Mouse (Mus musculus): ENCODE results near the gene Ggta1. TPM values are rescaled to one million over a fixed set of nuclear protein-coding genes. Genes with fewer than 3 reads are reported as not detected.

Ggta1 gene
- total and polyA plus RNA-seq, 3 experiments: 40.5 to 55.8 (median 46.9) TPM

GRCm38 (mm10) chr2:35377600-35377999, 85.4 kb downstream of the Ggta1 start:
- in situ Hi-C loops (cut with MboI; ENCODE audit: low pct_ligation_motif_present, low pct_unique_long_range_greater_than_20kb, low sequenced_read_pairs) (loop anchor here (10.0 kb wide), 1 partner anchor 163 kb away; no protein-coding TSS in a partner anchor), dilution Hi-C loops (cut with MboI; ENCODE audit: extremely low pct_ligation_motif_present, extremely low pct_unique_long_range_greater_than_20kb, low sequenced_read_pairs) (no loop called here)
- DNase-seq (ENCODE audit: extremely low read depth): no peak
- no peak overlapping the region for H3K4me3 ChIP-seq (replicated peaks in 1 of 3; ENCODE audit: low read depth in 2 of 3, low read length in 2 of 3, poor library complexity in 1 of 3)
- H3K9me3 ChIP-seq (replicated peaks; ENCODE audit: low read length): no peaks in the 10 kb centered on the region
- no peaks in the 10 kb centered on the region for H3K79me2 ChIP-seq (replicated peaks; ENCODE audit: control insufficient read depth, extremely low read depth, insufficient read depth, poor library complexity, severe bottlenecking)
- no peaks in the 10 kb centered on the region for H3K36me3 ChIP-seq (replicated peaks in 1 of 2; ENCODE audit: control insufficient read depth in 1 of 2, insufficient read depth in 1 of 2, low read length in 1 of 2)
- H3K27me3 ChIP-seq (replicated peaks): no peaks in the 10 kb centered on the region
- no peak overlapping the region for H3K4me2 ChIP-seq (ENCODE audit: insufficient read depth, low read depth, poor library complexity, severe bottlenecking)
- no peak overlapping the region for H3K27ac ChIP-seq (ENCODE audit: insufficient read depth, low read depth)
- no peak overlapping the region for H3K9ac ChIP-seq (ENCODE audit: insufficient read depth, low read depth)
- TF ChIP-seq RCOR1 (conservative IDR thresholded peaks at IDR 0.05; ENCODE audit: low read depth, low read length): no peak
- no peak for TF ChIP-seq CTCF (conservative IDR thresholded peaks at IDR 0.05 in 1 of 2, IDR thresholded peaks at IDR 0.05 in 1 of 2; ENCODE audit: low read depth in 2 of 2, low read length in 2 of 2)
- TF ChIP-seq CHD2 (IDR thresholded peaks at IDR 0.05; ENCODE audit: low read length): no peak
- no peak for TF ChIP-seq MEF2A (IDR thresholded peaks at IDR 0.05; ENCODE audit: borderline replicate concordance, low read depth, low read length)
- no peak for TF ChIP-seq CHD1 (IDR thresholded peaks at IDR 0.05; ENCODE audit: low read depth, low read length)
- no peak for TF ChIP-seq IRF4 (IDR thresholded peaks at IDR 0.05; ENCODE audit: low read depth, low read length)
- no peak for TF ChIP-seq ZNF384 (IDR thresholded peaks at IDR 0.05; ENCODE audit: low read depth, low read length)
- peaks cover 0 to 6% of the 10 kb centered on the region in 2 experiments; a peak in 2 of 4 replicates for H3K4me1 ChIP-seq (ENCODE audit: control insufficient read depth in 1 of 2, insufficient read depth in 2 of 2)

GRCm38 (mm10) chr2:35373003-35373402, 90.0 kb downstream of the Ggta1 start:
- Histone ChIP-seq H3K4me3 (replicated peaks in 1 of 3; ENCODE audit: low read depth in 2 of 3, low read length in 2 of 3, poor library complexity in 1 of 3) (no peak overlapping the region), H3K4me1 (ENCODE audit: control insufficient read depth in 1 of 2, insufficient read depth in 2 of 2) (peaks cover 0 to 5% of the 10 kb centered on the region in 2 experiments; a peak in 2 of 4 replicates), H3K27me3 (replicated peaks) (no peaks in the 10 kb centered on the region), H3K36me3 (replicated peaks in 1 of 2; ENCODE audit: control insufficient read depth in 1 of 2, insufficient read depth in 1 of 2, low read length in 1 of 2) (no peaks in the 10 kb centered on the region), H3K79me2 (replicated peaks; ENCODE audit: control insufficient read depth, extremely low read depth, insufficient read depth, poor library complexity, severe bottlenecking) (no peaks in the 10 kb centered on the region), H3K27ac (ENCODE audit: insufficient read depth, low read depth) (no peak overlapping the region), H3K9ac (ENCODE audit: insufficient read depth, low read depth) (no peak overlapping the region), H3K4me2 (ENCODE audit: insufficient read depth, low read depth, poor library complexity, severe bottlenecking) (no peak overlapping the region), H3K9me3 (replicated peaks; ENCODE audit: low read length) (no peaks in the 10 kb centered on the region)
- TF ChIP-seq HCFC1 (IDR thresholded peaks at IDR 0.05; ENCODE audit: low read depth, low read length) (no peak), RAD21 (IDR thresholded peaks at IDR 0.05; ENCODE audit: low read depth, low read length) (peak; percentile 91), TBP (conservative IDR thresholded peaks at IDR 0.05; ENCODE audit: low read depth, low read length) (no peak), EP300 (IDR thresholded peaks at IDR 0.05; ENCODE audit: low read length) (no peak), CTCF (conservative IDR thresholded peaks at IDR 0.05 in 1 of 2, IDR thresholded peaks at IDR 0.05 in 1 of 2; ENCODE audit: low read depth in 2 of 2, low read length in 2 of 2) (peak; percentile 63 to 86), MEF2A (IDR thresholded peaks at IDR 0.05; ENCODE audit: borderline replicate concordance, low read depth, low read length) (no peak), USF2 (conservative IDR thresholded peaks at IDR 0.05; ENCODE audit: low read depth, low read length) (no peak), MAX (IDR thresholded peaks at IDR 0.05; ENCODE audit: low read length) (no peak), ZC3H11A (IDR thresholded peaks at IDR 0.05; ENCODE audit: low read depth, low read length) (peak; percentile 53; the same call in 1 of the 2 replicates), SMC3 (IDR thresholded peaks at IDR 0.05; ENCODE audit: low read depth, low read length) (peak; percentile 76)
- in situ Hi-C loops (cut with MboI; ENCODE audit: low pct_ligation_motif_present, low pct_unique_long_range_greater_than_20kb, low sequenced_read_pairs): loop anchor here (10.0 kb wide), 1 partner anchor 158 kb away; no protein-coding TSS in a partner anchor
- dilution Hi-C loops (cut with MboI; ENCODE audit: extremely low pct_ligation_motif_present, extremely low pct_unique_long_range_greater_than_20kb, low sequenced_read_pairs): no loop called here
- DNase-seq (ENCODE audit: extremely low read depth): peak; percentile 46

All from CH12.LX (cell line).